Mouse (Mus musculus): ENCODE measurements at regions not wholly inside any gene's neighbourhood (a gene's known extent, or its start where the extent isn't known, plus 50 kb on each side); places are given as distances from the start of the nearest gene placed in this dataset.

- H3K4me1 ChIP-seq (ENCODE audit: control insufficient read depth, insufficient read depth), result no peaks in the 10 kb centered on the region
- H3K9ac ChIP-seq (replicated peaks; ENCODE audit: low read depth, low read length), result no peak overlapping the region
- DNase-seq (ENCODE audit: low spot score) (no peak), ATAC-seq (ENCODE audit: insufficient read depth, low read depth) (no peak)
- H3K4me3 ChIP-seq (ENCODE audit: low read depth, low read length), result no peak overlapping the region
- no peaks in the 10 kb centered on the region for H3K9me3 ChIP-seq (replicated peaks; ENCODE audit: control insufficient read depth, low read length)
- no peak overlapping the region for H3K4me2 ChIP-seq (ENCODE audit: low read depth, low read length)
- TF ChIP-seq CTCF (IDR thresholded peaks at IDR 0.05; ENCODE audit: low read depth) (no peak), EP300 (IDR thresholded peaks at IDR 0.05; ENCODE audit: low read depth) (no peak)
- no peak overlapping the region for H3K27ac ChIP-seq (ENCODE audit: low read depth)
- 78% methylated on average over 7 of the region's 7 CpGs for WGBS
- no peaks in the 10 kb centered on the region for H3K27me3 ChIP-seq (ENCODE audit: control insufficient read depth, insufficient read depth, low read length)
- no peaks in the 10 kb centered on the region for H3K36me3 ChIP-seq (replicated peaks; ENCODE audit: control insufficient read depth, insufficient read depth, low read length)
Measured at GRCm38 (mm10) chr6:143419872-143420271, 252.9 kb downstream of the Etnk1 start.

GRCm38 (mm10) chr6:143423026-143423425, 256.0 kb downstream of the Etnk1 start:
- Histone ChIP-seq H3K27ac (ENCODE audit: low read depth) (no peak overlapping the region), H3K4me3 (ENCODE audit: low read depth, low read length) (no peak overlapping the region), H3K9me3 (replicated peaks; ENCODE audit: control insufficient read depth, low read length) (no peaks in the 10 kb centered on the region), H3K4me2 (ENCODE audit: low read depth, low read length) (no peak overlapping the region), H3K9ac (replicated peaks; ENCODE audit: low read depth, low read length) (no peak overlapping the region), H3K27me3 (ENCODE audit: control insufficient read depth, insufficient read depth, low read length) (no peaks in the 10 kb centered on the region), H3K4me1 (ENCODE audit: control insufficient read depth, insufficient read depth) (no peaks in the 10 kb centered on the region), H3K36me3 (replicated peaks; ENCODE audit: control insufficient read depth, insufficient read depth, low read length) (no peaks in the 10 kb centered on the region)
- ATAC-seq (ENCODE audit: insufficient read depth, low read depth) (no peak), DNase-seq (ENCODE audit: low spot score) (no peak)
- WGBS, result 89% methylated on average over 14 of the region's 14 CpGs
- TF ChIP-seq CTCF (IDR thresholded peaks at IDR 0.05; ENCODE audit: low read depth) (no peak), EP300 (IDR thresholded peaks at IDR 0.05; ENCODE audit: low read depth) (no peak)

- TF ChIP-seq EP300 (IDR thresholded peaks at IDR 0.05; ENCODE audit: low read depth), result no peak
- TF ChIP-seq CTCF (IDR thresholded peaks at IDR 0.05; ENCODE audit: low read depth), result no peak
- no peaks in the 10 kb centered on the region for H3K4me1 ChIP-seq (ENCODE audit: control insufficient read depth, insufficient read depth)
- no peaks in the 10 kb centered on the region for H3K36me3 ChIP-seq (replicated peaks; ENCODE audit: control insufficient read depth, insufficient read depth, low read length)
- no peaks in the 10 kb centered on the region for H3K9me3 ChIP-seq (replicated peaks; ENCODE audit: control insufficient read depth, low read length)
- DNase-seq (ENCODE audit: low spot score) (no peak), ATAC-seq (ENCODE audit: insufficient read depth, low read depth) (no peak)
- H3K4me2 ChIP-seq (ENCODE audit: low read depth, low read length), result no peak overlapping the region
- H3K4me3 ChIP-seq (ENCODE audit: low read depth, low read length), result no peak overlapping the region
- no peaks in the 10 kb centered on the region for H3K27me3 ChIP-seq (ENCODE audit: control insufficient read depth, insufficient read depth, low read length)
- H3K27ac ChIP-seq (ENCODE audit: low read depth), result no peak overlapping the region
- WGBS, result 75% methylated on average over 17 of the region's 17 CpGs
- H3K9ac ChIP-seq (replicated peaks; ENCODE audit: low read depth, low read length), result no peak overlapping the region
Measured at GRCm38 (mm10) chr6:143425182-143425829, 258.3 kb downstream of the Etnk1 start.

- no peaks in the 10 kb centered on the region for H3K27me3 ChIP-seq (ENCODE audit: control insufficient read depth, insufficient read depth, low read length)
- H3K9ac ChIP-seq (replicated peaks; ENCODE audit: low read depth, low read length), result no peak overlapping the region
- H3K4me1 ChIP-seq (ENCODE audit: control insufficient read depth, insufficient read depth), result no peaks in the 10 kb centered on the region
- TF ChIP-seq EP300 (IDR thresholded peaks at IDR 0.05; ENCODE audit: low read depth) (no peak), CTCF (IDR thresholded peaks at IDR 0.05; ENCODE audit: low read depth) (no peak)
- 83% methylated on average over 13 of the region's 13 CpGs for WGBS
- no peaks in the 10 kb centered on the region for H3K9me3 ChIP-seq (replicated peaks; ENCODE audit: control insufficient read depth, low read length)
- no peak overlapping the region for H3K4me2 ChIP-seq (ENCODE audit: low read depth, low read length)
- H3K4me3 ChIP-seq (ENCODE audit: low read depth, low read length), result no peak overlapping the region
- DNase-seq (ENCODE audit: low spot score), result no peak
- H3K36me3 ChIP-seq (replicated peaks; ENCODE audit: control insufficient read depth, insufficient read depth, low read length), result no peaks in the 10 kb centered on the region
- H3K27ac ChIP-seq (ENCODE audit: low read depth), result no peak overlapping the region
- no peak for ATAC-seq (ENCODE audit: insufficient read depth, low read depth)
Measured at GRCm38 (mm10) chr6:143431896-143432450, 265.0 kb downstream of the Etnk1 start.

- no peaks in the 10 kb centered on the region for H3K36me3 ChIP-seq (replicated peaks; ENCODE audit: control insufficient read depth, insufficient read depth, low read length)
- no peak overlapping the region for H3K9ac ChIP-seq (replicated peaks; ENCODE audit: low read depth, low read length)
- no peaks in the 10 kb centered on the region for H3K27me3 ChIP-seq (ENCODE audit: control insufficient read depth, insufficient read depth, low read length)
- no peak overlapping the region for H3K27ac ChIP-seq (ENCODE audit: low read depth)
- no peak for TF ChIP-seq EP300 (IDR thresholded peaks at IDR 0.05; ENCODE audit: low read depth)
- no peak for TF ChIP-seq CTCF (IDR thresholded peaks at IDR 0.05; ENCODE audit: low read depth)
- no peaks in the 10 kb centered on the region for H3K9me3 ChIP-seq (replicated peaks; ENCODE audit: control insufficient read depth, low read length)
- WGBS, result 85% methylated on average over 32 of the region's 32 CpGs
- no peak overlapping the region for H3K4me2 ChIP-seq (ENCODE audit: low read depth, low read length)
- no peak overlapping the region for H3K4me3 ChIP-seq (ENCODE audit: low read depth, low read length)
- DNase-seq (ENCODE audit: low spot score), result no peak
- no peaks in the 10 kb centered on the region for H3K4me1 ChIP-seq (ENCODE audit: control insufficient read depth, insufficient read depth)
- no peak for ATAC-seq (ENCODE audit: insufficient read depth, low read depth)
Measured at GRCm38 (mm10) chr6:143437367-143438271, 270.6 kb downstream of the Etnk1 start.
